Mouse (Mus musculus) spleen, adult 2 months (tissue): ENCODE measurements around the gene Oas3.

Source experiments
- CTCF ChIP-seq: fragments of 200-500 bp; IDR thresholded peaks from 2 replicates; pipeline ENCODE4 v1.5.1; 2011; ENCODE audit warnings: mild to moderate bottlenecking, inconsistent platforms; ENCODE audit not compliant: insufficient read depth, insufficient read length, insufficient replicate concordance; ENCODE audit errors: extremely low read depth
- POLR2A ChIP-seq: fragments of 200-500 bp; IDR thresholded peaks from 2 replicates; pipeline ENCODE4 v1.6.1; 2011; ENCODE audit warnings: low read depth, low read length, inconsistent platforms

GRCm38 (mm10) chr5:120752786-120753185 lies 24.7 kb downstream of the Oas3 start:
- no peak for TF ChIP-seq CTCF
- TF ChIP-seq POLR2A, result no peak
